Mouse (Mus musculus): Measurements from ENCODE around the gene Elovl3. TPM values are rescaled to one million over a fixed set of nuclear protein-coding genes. Genes with fewer than 3 reads are reported as not detected.

Gene Elovl3
- polyA plus RNA-seq, 1 experiment from 2014 or later, result 0.47 TPM

- Histone ChIP-seq H3K27ac (replicated peaks; ENCODE audit: low read depth, low read length) (no peak overlapping the region), H3K9ac (replicated peaks; ENCODE audit: low read length) (no peak overlapping the region), H3K27me3 (ENCODE audit: control insufficient read depth, insufficient read depth, low read length) (no peaks in the 10 kb centered on the region), H3K36me3 (ENCODE audit: control insufficient read depth, insufficient read depth, low read length) (no peaks in the 10 kb centered on the region), H3K9me3 (ENCODE audit: control insufficient read depth, low read length) (no peaks in the 10 kb centered on the region), H3K4me3 (replicated peaks; ENCODE audit: low read depth, low read length) (no peak overlapping the region), H3K4me1 (ENCODE audit: control insufficient read depth, insufficient read depth, low read length) (no peaks in the 10 kb centered on the region), H3K4me2 (ENCODE audit: low read length) (no peak overlapping the region)
- DNase-seq, result no peak
- no peak for ATAC-seq (ENCODE audit: low FRiP score, low TSS enrichment)
- WGBS, result 91% methylated on average over 5 of the region's 6 CpGs
Measured at GRCm38 (mm10) chr19:46103437-46104186, 28.1 kb upstream of the Elovl3 start.

GRCm38 (mm10) chr19:46104187-46104557 is 27.5 kb upstream of the Elovl3 start:
- no peaks in the 10 kb centered on the region for H3K4me1 ChIP-seq (ENCODE audit: control insufficient read depth, insufficient read depth, low read length)
- no peaks in the 10 kb centered on the region for H3K9me3 ChIP-seq (ENCODE audit: control insufficient read depth, low read length)
- no peaks in the 10 kb centered on the region for H3K27me3 ChIP-seq (ENCODE audit: control insufficient read depth, insufficient read depth, low read length)
- no peak for ATAC-seq (ENCODE audit: low FRiP score, low TSS enrichment)
- H3K4me2 ChIP-seq (ENCODE audit: low read length), result no peak overlapping the region
- H3K27ac ChIP-seq (replicated peaks; ENCODE audit: low read depth, low read length), result no peak overlapping the region
- H3K36me3 ChIP-seq (ENCODE audit: control insufficient read depth, insufficient read depth, low read length), result no peaks in the 10 kb centered on the region
- no peak overlapping the region for H3K4me3 ChIP-seq (replicated peaks; ENCODE audit: low read depth, low read length)
- H3K9ac ChIP-seq (replicated peaks; ENCODE audit: low read length), result no peak overlapping the region
- DNase-seq, result no peak
- 78% methylated on average over 2 of the region's 2 CpGs for WGBS

DNA sequence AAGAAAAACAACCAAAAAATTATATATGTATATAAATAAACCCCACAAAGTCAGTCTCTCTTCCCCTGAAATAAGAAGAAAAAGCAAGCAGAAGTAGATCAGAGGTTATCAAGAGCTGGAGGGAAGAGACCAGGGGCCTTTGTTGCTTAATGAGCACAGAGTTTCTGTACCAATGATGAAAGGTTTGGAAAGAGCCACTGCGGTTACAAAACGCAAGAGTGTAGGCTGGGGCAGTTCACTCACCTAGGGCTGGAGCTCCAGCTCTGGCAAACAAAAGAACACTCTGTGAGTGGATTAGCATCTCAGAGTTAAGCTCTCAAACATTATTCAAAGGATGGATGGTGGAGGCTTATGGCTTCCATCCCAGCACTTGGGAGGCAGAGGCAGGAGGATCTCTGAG is 21.5 kb upstream of the Elovl3 start:
- no peaks in the 10 kb centered on the region for H3K27me3 ChIP-seq (ENCODE audit: control insufficient read depth, insufficient read depth, low read length)
- no peak overlapping the region for H3K4me3 ChIP-seq (replicated peaks; ENCODE audit: low read depth, low read length)
- H3K4me1 ChIP-seq (ENCODE audit: control insufficient read depth, insufficient read depth, low read length), result no peaks in the 10 kb centered on the region
- ATAC-seq (ENCODE audit: low FRiP score, low TSS enrichment) (no peak), DNase-seq (no peak)
- H3K4me2 ChIP-seq (ENCODE audit: low read length), result no peak overlapping the region
- H3K36me3 ChIP-seq (ENCODE audit: control insufficient read depth, insufficient read depth, low read length), result no peaks in the 10 kb centered on the region
- H3K9ac ChIP-seq (replicated peaks; ENCODE audit: low read length), result no peak overlapping the region
- 70% methylated on average over 2 of the region's 2 CpGs for WGBS
- no peaks in the 10 kb centered on the region for H3K9me3 ChIP-seq (ENCODE audit: control insufficient read depth, low read length)
- H3K27ac ChIP-seq (replicated peaks; ENCODE audit: low read depth, low read length), result no peak overlapping the region

- no peak for ATAC-seq (ENCODE audit: low FRiP score, low TSS enrichment)
- Histone ChIP-seq H3K4me3 (replicated peaks; ENCODE audit: low read depth, low read length) (no peak overlapping the region), H3K4me2 (ENCODE audit: low read length) (no peak overlapping the region), H3K27ac (replicated peaks; ENCODE audit: low read depth, low read length) (no peak overlapping the region), H3K4me1 (ENCODE audit: control insufficient read depth, insufficient read depth, low read length) (no peaks in the 10 kb centered on the region), H3K9me3 (ENCODE audit: control insufficient read depth, low read length) (no peaks in the 10 kb centered on the region), H3K9ac (replicated peaks; ENCODE audit: low read length) (no peak overlapping the region), H3K36me3 (ENCODE audit: control insufficient read depth, insufficient read depth, low read length) (no peaks in the 10 kb centered on the region), H3K27me3 (ENCODE audit: control insufficient read depth, insufficient read depth, low read length) (no peaks in the 10 kb centered on the region)
- DNase-seq, result no peak
- 91% methylated on average over 5 of the region's 5 CpGs for WGBS
Measured at GRCm38 (mm10) chr19:46110781-46111180, 20.9 kb upstream of the Elovl3 start.

- no peak overlapping the region for H3K4me3 ChIP-seq (replicated peaks; ENCODE audit: low read depth, low read length)
- 62% methylated on average over 4 of the region's 4 CpGs for WGBS
- no peak overlapping the region for H3K9ac ChIP-seq (replicated peaks; ENCODE audit: low read length)
- H3K9me3 ChIP-seq (ENCODE audit: control insufficient read depth, low read length), result no peaks in the 10 kb centered on the region
- no peak for DNase-seq
- no peak for ATAC-seq (ENCODE audit: low FRiP score, low TSS enrichment)
- H3K36me3 ChIP-seq (ENCODE audit: control insufficient read depth, insufficient read depth, low read length), result no peaks in the 10 kb centered on the region
- no peaks in the 10 kb centered on the region for H3K4me1 ChIP-seq (ENCODE audit: control insufficient read depth, insufficient read depth, low read length)
- H3K27me3 ChIP-seq (ENCODE audit: control insufficient read depth, insufficient read depth, low read length), result no peaks in the 10 kb centered on the region
- no peak overlapping the region for H3K27ac ChIP-seq (replicated peaks; ENCODE audit: low read depth, low read length)
- no peak overlapping the region for H3K4me2 ChIP-seq (ENCODE audit: low read length)
Measured at GRCm38 (mm10) chr19:46114617-46115016, 17.1 kb upstream of the Elovl3 start.

DNA sequence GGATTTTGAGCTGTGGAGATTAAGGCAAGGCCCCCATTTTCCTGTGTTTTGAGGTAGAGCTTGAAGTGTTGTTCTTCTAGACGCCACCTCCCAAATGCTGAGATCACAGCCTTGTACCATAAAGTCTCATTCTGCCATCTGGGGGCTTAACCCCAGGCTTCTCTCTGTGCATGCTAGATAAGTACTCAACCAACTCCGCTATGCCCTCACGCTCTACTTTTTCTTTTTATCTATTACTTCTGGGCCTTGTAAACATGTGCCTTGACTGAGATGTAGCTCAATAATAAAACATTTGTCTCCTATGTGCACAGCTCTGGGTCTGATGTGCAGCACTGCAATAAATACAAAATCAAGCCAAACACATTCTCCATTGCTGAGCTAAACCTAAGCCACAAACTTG is 12.2 kb upstream of the Elovl3 start:
- H3K4me3 ChIP-seq (replicated peaks; ENCODE audit: low read depth, low read length), result no peak overlapping the region
- H3K27ac ChIP-seq (replicated peaks; ENCODE audit: low read depth, low read length), result no peak overlapping the region
- ATAC-seq (ENCODE audit: low FRiP score, low TSS enrichment) (no peak), DNase-seq (no peak)
- H3K4me2 ChIP-seq (ENCODE audit: low read length), result no peak overlapping the region
- WGBS, result 90% methylated on average over 3 of the region's 3 CpGs
- H3K36me3 ChIP-seq (ENCODE audit: control insufficient read depth, insufficient read depth, low read length), result no peaks in the 10 kb centered on the region
- no peaks in the 10 kb centered on the region for H3K9me3 ChIP-seq (ENCODE audit: control insufficient read depth, low read length)
- no peaks in the 10 kb centered on the region for H3K27me3 ChIP-seq (ENCODE audit: control insufficient read depth, insufficient read depth, low read length)
- no peak overlapping the region for H3K9ac ChIP-seq (replicated peaks; ENCODE audit: low read length)
- H3K4me1 ChIP-seq (ENCODE audit: control insufficient read depth, insufficient read depth, low read length), result no peaks in the 10 kb centered on the region

DNA sequence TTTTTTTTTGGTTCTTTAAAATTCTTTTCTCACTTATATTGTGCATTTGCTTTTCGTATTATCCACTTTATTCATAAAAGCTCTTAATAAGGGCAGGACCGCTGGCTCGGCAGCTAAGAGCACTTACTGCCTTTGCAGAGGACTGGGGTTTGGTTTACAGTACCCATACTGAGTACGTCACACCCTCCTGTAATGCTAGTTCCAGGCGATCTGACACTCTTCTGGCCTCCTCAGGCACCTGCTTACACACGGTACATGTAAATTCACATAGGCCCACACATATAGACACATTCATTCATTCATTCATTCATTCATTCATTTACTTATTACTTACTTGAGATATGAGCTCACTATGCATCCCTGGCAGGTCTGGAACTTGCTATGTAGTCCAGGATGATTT is 10.8 kb upstream of the Elovl3 start:
- H3K4me3 ChIP-seq (replicated peaks; ENCODE audit: low read depth, low read length), result no peak overlapping the region
- no peak overlapping the region for H3K9ac ChIP-seq (replicated peaks; ENCODE audit: low read length)
- DNase-seq, result no peak
- no peak overlapping the region for H3K4me2 ChIP-seq (ENCODE audit: low read length)
- no peaks in the 10 kb centered on the region for H3K36me3 ChIP-seq (ENCODE audit: control insufficient read depth, insufficient read depth, low read length)
- H3K9me3 ChIP-seq (ENCODE audit: control insufficient read depth, low read length), result no peaks in the 10 kb centered on the region
- no peak for ATAC-seq (ENCODE audit: low FRiP score, low TSS enrichment)
- no peaks in the 10 kb centered on the region for H3K27me3 ChIP-seq (ENCODE audit: control insufficient read depth, insufficient read depth, low read length)
- WGBS, result 85% methylated on average over 6 of the region's 6 CpGs
- no peak overlapping the region for H3K27ac ChIP-seq (replicated peaks; ENCODE audit: low read depth, low read length)
- no peaks in the 10 kb centered on the region for H3K4me1 ChIP-seq (ENCODE audit: control insufficient read depth, insufficient read depth, low read length)

DNA sequence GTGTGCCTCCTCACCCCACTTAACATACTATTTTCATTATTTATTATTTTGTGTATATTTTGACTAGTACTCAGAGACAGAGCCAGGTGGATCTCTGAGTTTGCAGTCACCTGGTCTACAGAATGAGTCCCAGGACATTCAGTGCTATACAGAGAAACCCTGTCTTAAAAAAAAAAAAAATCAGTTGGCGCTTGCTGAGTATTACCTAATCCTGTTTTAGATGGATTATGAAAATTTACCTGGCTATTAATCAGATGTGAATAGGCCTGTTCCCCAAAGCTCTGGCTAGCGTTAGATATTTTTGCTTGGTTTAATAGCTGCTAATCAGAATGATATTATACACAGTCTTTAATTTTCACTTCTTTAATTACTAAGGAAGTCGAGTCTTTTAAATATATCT is 7.8 kb upstream of the Elovl3 start:
- no peaks in the 10 kb centered on the region for H3K9me3 ChIP-seq (ENCODE audit: control insufficient read depth, low read length)
- no peak overlapping the region for H3K4me2 ChIP-seq (ENCODE audit: low read length)
- H3K36me3 ChIP-seq (ENCODE audit: control insufficient read depth, insufficient read depth, low read length), result no peaks in the 10 kb centered on the region
- no peak overlapping the region for H3K4me3 ChIP-seq (replicated peaks; ENCODE audit: low read depth, low read length)
- no peak overlapping the region for H3K9ac ChIP-seq (replicated peaks; ENCODE audit: low read length)
- H3K27me3 ChIP-seq (ENCODE audit: control insufficient read depth, insufficient read depth, low read length), result no peaks in the 10 kb centered on the region
- no peak overlapping the region for H3K27ac ChIP-seq (replicated peaks; ENCODE audit: low read depth, low read length)
- 86% methylated on average over 3 of the region's 3 CpGs for WGBS
- DNase-seq (no peak), ATAC-seq (ENCODE audit: low FRiP score, low TSS enrichment) (no peak)
- H3K4me1 ChIP-seq (ENCODE audit: control insufficient read depth, insufficient read depth, low read length), result no peaks in the 10 kb centered on the region

DNA sequence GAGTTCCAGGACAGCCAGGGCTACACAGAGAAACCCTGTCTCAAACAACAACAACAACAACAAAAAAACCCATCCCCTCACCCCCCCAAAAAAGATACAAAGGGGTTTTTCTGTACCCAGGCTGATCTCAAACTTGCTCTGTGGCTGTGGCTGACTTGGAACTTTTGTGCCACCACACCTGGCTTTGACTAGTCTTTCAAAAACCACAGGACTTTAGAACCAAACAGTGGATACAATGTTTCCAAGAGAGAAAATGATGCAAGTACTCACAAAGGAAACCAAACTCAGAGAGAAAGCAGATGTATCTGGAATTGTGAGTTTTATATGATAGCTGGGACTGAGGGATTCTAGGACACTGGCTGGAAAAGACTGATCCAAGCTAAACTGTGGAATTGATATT is 7.0 kb upstream of the Elovl3 start:
- ATAC-seq (ENCODE audit: low FRiP score, low TSS enrichment) (no peak), DNase-seq (no peak)
- Histone ChIP-seq H3K36me3 (ENCODE audit: control insufficient read depth, insufficient read depth, low read length) (no peaks in the 10 kb centered on the region), H3K9ac (replicated peaks; ENCODE audit: low read length) (no peak overlapping the region), H3K9me3 (ENCODE audit: control insufficient read depth, low read length) (no peaks in the 10 kb centered on the region), H3K4me2 (ENCODE audit: low read length) (no peak overlapping the region), H3K4me1 (ENCODE audit: control insufficient read depth, insufficient read depth, low read length) (no peaks in the 10 kb centered on the region), H3K27ac (replicated peaks; ENCODE audit: low read depth, low read length) (no peak overlapping the region), H3K4me3 (replicated peaks; ENCODE audit: low read depth, low read length) (no peak overlapping the region), H3K27me3 (ENCODE audit: control insufficient read depth, insufficient read depth, low read length) (no peaks in the 10 kb centered on the region)

Data from midbrain, embryonic 14.5 days (tissue).